Mouse (Mus musculus) heart, embryonic 12.5 days (tissue): ENCODE data around the gene Ikbip. TPM values are rescaled to one million over a fixed set of nuclear protein-coding genes. Genes with fewer than 3 reads are reported as not detected.

ENCODE experiments used
- ATAC-seq: fragments of 200-750 bp; cut with Nextera tagmentation; 2 replicates; pipeline ENCODE4 v1.8.0; 2017; ENCODE audit warnings: moderate TSS enrichment, moderate library complexity; ENCODE audit not compliant: insufficient number of reproducible peaks, low FRiP score
- H3K27ac ChIP-seq: fragments of 300-500 bp; sonication (generic); 2 replicates; pipeline ENCODE4 v1.5.1; 2016; ENCODE audit warnings: mild to moderate bottlenecking, moderate library complexity; ENCODE audit not compliant: poor library complexity, severe bottlenecking
- H3K27me3 ChIP-seq: fragments of 300-500 bp; sonication (generic); replicated peaks from 2 replicates; pipeline ENCODE4 v1.6.1; 2016; ENCODE audit warnings: mild to moderate bottlenecking, moderate library complexity
- H3K36me3 ChIP-seq: fragments of 300-500 bp; sonication (generic); 2 replicates; pipeline ENCODE4 v1.6.1; 2016; ENCODE audit warnings: mild to moderate bottlenecking, moderate library complexity
- H3K4me1 ChIP-seq: fragments of 300-500 bp; sonication (generic); replicated peaks from 2 replicates; pipeline ENCODE4 v1.6.1; 2016; ENCODE audit warnings: mild to moderate bottlenecking
- H3K4me2 ChIP-seq: fragments of 300-500 bp; sonication (generic); 2 replicates; pipeline ENCODE4 v1.6.1; 2016; ENCODE audit warnings: mild to moderate bottlenecking, moderate library complexity
- H3K4me3 ChIP-seq: fragments of 300-500 bp; sonication (generic); 2 replicates; pipeline ENCODE4 v1.5.1; 2016; ENCODE audit warnings: mild to moderate bottlenecking
- H3K9ac ChIP-seq: fragments of 300-500 bp; sonication (generic); 2 replicates; pipeline ENCODE4 v1.6.1; 2016; ENCODE audit warnings: mild to moderate bottlenecking, moderate library complexity
- H3K9me3 ChIP-seq: fragments of 300-500 bp; sonication (generic); replicated peaks from 2 replicates; pipeline ENCODE4 v1.6.1; 2016; ENCODE audit warnings: mild to moderate bottlenecking, moderate library complexity
- WGBS: fragments of 180-500 bp; shearing (Covaris S2); methylation state at CpG from one replicate; pipeline ENCODE4 v1.1.7; 2016; 5-methylcytosine and 5-hydroxymethylcytosine counted together
- polyA plus RNA-seq: library from polyadenylated mRNA; unstranded; fragments of >200 nt; fragmentation: Nextera tagmentation; extraction: Ambion mirVana; gene quantifications from 2 replicates; pipeline ENCODE4 v1.2.1, GENCODE M21; 2016

Ikbip gene
- polyA plus RNA-seq, 1 experiment from 2014 or later, result 46.7 TPM

DNA sequence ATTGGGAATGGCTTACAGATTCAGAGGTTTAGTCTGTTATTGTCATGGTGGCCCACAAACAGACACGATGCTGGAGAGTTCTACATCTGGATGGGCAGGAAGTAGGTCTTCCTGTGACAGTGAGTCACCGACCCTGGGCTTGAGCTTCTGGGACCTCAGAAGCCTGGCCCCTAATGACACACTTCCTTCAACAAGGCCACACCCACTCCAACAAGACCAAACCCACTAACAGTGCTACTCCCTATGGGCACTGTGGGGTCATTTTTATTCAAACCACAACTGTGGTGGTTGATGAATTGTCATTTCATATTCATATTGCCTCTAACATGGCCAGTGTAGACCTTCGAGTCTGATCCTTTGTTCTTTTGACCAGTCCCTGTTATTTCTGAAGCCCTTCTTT, 55.6 kb downstream of the Ikbip start:
- no peaks in the 10 kb centered on the region for H3K9me3 ChIP-seq
- H3K36me3 ChIP-seq, result no peaks in the 10 kb centered on the region
- H3K27me3 ChIP-seq, result no peaks in the 10 kb centered on the region
- ATAC-seq, result peak; percentile 41; the same call in 1 of the 2 replicates
- H3K27ac ChIP-seq, result no peak overlapping the region
- H3K9ac ChIP-seq, result no peak overlapping the region
- peaks cover 14% of the 10 kb centered on the region for H3K4me1 ChIP-seq
- no peak overlapping the region for H3K4me2 ChIP-seq
- no peak overlapping the region for H3K4me3 ChIP-seq
- WGBS, result 61% methylated on average over 3 of the region's 3 CpGs

DNA sequence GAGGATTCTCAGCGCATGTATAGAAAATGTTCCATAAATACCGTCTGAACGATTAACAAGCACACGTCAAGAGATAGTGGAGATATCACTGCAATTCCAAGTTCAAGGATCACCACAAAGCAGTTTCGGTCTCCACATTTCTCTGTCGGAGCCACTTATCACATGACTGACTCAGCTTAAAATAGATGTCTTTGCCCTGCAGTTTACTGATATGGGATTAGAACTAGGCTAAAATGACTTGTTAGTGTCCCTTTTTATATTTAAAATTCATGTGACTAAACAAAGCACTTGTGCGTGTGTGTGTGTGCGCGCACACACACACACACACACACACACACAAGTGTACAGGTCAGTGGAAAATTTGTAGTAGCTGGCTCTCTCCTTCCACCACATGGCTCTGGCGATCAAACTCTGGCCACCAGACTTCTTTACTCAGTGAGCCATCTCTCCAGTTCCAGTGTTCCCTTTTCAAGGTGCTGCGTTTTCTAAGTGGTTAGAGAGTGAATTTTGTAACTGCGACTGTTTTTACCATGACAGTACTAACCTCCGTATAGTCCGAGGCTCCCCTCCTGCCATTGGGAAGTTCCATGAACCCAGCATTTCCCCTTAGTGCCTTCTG, 56.5 kb downstream of the Ikbip start:
- Histone ChIP-seq H3K36me3 (no peaks in the 10 kb centered on the region), H3K4me1 (peaks cover 14% of the 10 kb centered on the region), H3K9ac (no peak overlapping the region), H3K27ac (peak overlapping the region; percentile 80), H3K4me3 (no peak overlapping the region), H3K9me3 (no peaks in the 10 kb centered on the region), H3K27me3 (no peaks in the 10 kb centered on the region), H3K4me2 (peak overlapping the region; percentile 31; the same call in 1 of the 2 replicates)
- 51% methylated on average over 14 of the region's 14 CpGs for WGBS
- ATAC-seq, result no peak

DNA sequence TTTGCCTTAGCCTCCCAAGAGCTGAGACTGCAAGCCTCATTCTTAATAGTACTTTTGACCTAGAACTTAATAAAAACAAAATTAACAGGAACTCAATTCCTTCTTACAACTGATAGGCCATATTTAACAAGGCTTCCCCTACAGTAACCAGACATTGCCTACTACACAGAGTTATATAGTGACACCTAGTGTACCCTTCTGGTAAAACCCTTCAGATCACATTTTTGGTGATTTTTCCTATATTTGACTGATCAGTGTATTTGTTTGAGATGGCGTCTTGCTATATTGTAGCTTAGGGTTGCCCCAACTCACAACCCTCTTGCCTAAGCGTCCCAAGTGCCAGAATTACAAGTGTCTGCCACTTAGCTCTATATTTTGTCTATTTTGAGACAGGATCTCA, 58.8 kb downstream of the Ikbip start:
- Histone ChIP-seq H3K9me3 (no peaks in the 10 kb centered on the region), H3K4me1 (peaks cover 14% of the 10 kb centered on the region), H3K36me3 (peaks cover 17% of the 10 kb centered on the region), H3K4me3 (no peak overlapping the region), H3K27me3 (no peaks in the 10 kb centered on the region), H3K4me2 (no peak overlapping the region), H3K9ac (no peak overlapping the region), H3K27ac (no peak overlapping the region)
- WGBS, result 27% methylated on average over 2 of the region's 2 CpGs
- ATAC-seq, result no peak

DNA sequence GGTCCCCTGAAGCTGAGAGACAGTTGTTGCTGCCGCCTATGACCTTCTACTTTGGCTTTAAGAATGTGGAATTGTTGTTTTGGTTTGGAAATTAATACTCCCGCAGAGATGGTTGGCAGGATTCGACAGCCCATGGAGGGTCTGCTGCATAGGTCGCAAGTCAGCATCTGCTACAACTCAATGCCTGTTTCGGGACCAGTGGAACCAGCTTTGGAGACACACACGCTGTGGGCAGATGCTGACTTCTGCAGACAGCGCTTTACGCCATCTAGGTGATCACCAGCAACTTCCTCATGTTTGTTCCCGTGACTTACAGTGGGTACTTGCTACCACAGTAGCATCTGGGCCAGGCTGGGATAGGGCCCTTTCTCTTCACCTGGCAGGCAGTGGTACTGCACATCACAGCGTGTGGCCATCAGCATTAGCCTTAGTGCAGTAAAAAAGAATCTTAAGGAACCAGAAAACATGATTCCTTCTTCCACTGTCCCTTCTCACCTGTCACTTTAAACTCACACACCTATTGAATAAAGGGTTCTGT, 60.0 kb downstream of the Ikbip start:
- Histone ChIP-seq H3K4me3 (no peak overlapping the region), H3K9me3 (no peaks in the 10 kb centered on the region), H3K4me2 (no peak overlapping the region), H3K4me1 (peaks cover 14% of the 10 kb centered on the region), H3K27me3 (no peaks in the 10 kb centered on the region), H3K27ac (no peak overlapping the region), H3K9ac (no peak overlapping the region), H3K36me3 (peaks cover 26% of the 10 kb centered on the region)
- WGBS, result 70% methylated on average over 10 of the region's 10 CpGs
- ATAC-seq, result no peak

DNA sequence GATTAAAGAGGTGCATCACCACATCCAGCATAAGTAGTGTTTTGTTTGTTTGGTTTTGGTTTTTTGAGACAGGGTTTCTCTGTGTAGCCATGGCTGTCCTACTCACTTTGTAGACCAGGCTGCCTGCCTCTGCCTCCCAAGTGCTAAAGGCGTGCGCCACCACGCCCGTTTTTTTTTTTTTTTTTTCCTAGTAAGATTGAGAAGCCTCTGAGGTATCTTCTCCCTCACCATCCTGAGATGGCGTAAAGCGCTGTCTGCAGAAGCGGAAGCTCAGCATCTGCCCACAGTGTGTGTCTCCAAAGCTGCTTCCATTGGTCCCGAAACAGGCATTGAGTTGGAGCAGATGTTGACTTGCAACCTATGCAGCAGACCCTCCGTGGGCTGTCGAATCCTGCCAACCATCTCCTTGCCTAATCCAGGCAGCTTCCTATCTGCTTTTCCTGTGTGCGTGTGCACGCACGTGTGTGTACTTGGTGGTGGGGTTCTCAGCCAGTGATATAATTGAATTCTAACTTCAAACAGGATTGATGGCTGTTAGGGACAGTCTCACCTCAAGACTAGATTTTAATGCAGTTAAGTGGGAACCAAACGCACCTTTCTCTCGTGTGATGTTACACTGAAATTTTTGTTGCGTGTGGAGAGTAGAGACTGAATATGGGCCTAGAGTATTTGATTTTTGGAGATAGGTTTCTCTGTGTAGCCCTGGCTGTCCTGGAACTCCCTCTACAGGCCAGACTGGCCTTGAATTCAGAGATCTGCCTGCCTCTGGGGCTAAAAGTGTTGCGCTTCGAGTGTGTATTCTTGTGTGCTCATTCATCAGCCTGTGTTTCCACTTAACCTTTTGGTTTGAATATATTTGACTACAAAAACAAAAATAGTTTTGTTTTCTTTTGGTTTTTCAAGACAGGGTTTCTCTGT, 60.8 kb downstream of the Ikbip start:
- Histone ChIP-seq H3K4me1 (peaks cover 11% of the 10 kb centered on the region), H3K27ac (no peak overlapping the region), H3K27me3 (no peaks in the 10 kb centered on the region), H3K9ac (no peak overlapping the region), H3K9me3 (no peaks in the 10 kb centered on the region), H3K36me3 (peaks cover 29% of the 10 kb centered on the region), H3K4me3 (no peak overlapping the region), H3K4me2 (no peak overlapping the region)
- no peak for ATAC-seq
- WGBS, result 68% methylated on average over 18 of the region's 18 CpGs

DNA sequence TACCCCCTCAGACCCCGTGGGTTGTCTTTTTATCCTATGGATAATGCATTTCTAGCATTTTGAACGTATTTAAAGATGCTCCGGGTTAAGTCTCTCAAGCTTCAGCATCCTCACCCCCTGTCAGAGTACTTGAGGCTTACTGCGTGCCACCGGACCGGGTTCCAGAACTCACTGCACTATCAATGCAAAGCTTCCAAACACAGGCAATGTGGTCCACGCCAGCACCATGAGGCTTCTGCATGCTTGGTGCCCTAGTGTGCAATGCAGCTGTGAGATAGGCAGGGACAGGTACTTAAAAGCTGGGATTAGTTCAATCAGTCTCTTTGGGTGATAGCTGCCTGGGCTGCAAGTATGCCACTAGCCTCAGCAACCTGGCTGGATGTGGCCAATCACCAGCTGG, 62.7 kb downstream of the Ikbip start:
- H3K36me3 ChIP-seq, result peaks cover 46% of the 10 kb centered on the region
- WGBS, result 97% methylated on average over 7 of the region's 7 CpGs
- no peaks in the 10 kb centered on the region for H3K9me3 ChIP-seq
- H3K27me3 ChIP-seq, result no peaks in the 10 kb centered on the region
- H3K4me1 ChIP-seq, result no peaks in the 10 kb centered on the region
- H3K27ac ChIP-seq, result no peak overlapping the region
- H3K4me3 ChIP-seq, result no peak overlapping the region
- no peak overlapping the region for H3K4me2 ChIP-seq
- no peak for ATAC-seq
- H3K9ac ChIP-seq, result no peak overlapping the region

Other genes starting within 250 kb of the Ikbip start
- gene Apaf1, start 170 bp upstream of the Ikbip start, polyA plus RNA-seq, result 22.0 and 23.1 TPM in 2 replicates
- 782 and 785 TPM in 2 replicates for gene Slc25a3, start 41.1 kb downstream of the Ikbip start, polyA plus RNA-seq
- 203 and 212 TPM in 2 replicates for gene Tmpo, start 98.4 kb downstream of the Ikbip start, polyA plus RNA-seq